Mouse (Mus musculus) CD4-positive, CD25-positive, alpha-beta regulatory T cell, adult 2 months (primary cell): ENCODE results near the gene Pip5k1b.

ENCODE experiments used
- DNase-seq: peaks from one replicate; pipeline ENCODE4 v3.0.0-alpha.2; 2012; ENCODE audit warnings: low read depth, low spot score

Pip5k1b gene

GRCm38 (mm10) chr19:24259390-24260351 is 296.0 kb downstream of the Pip5k1b start:
- no peak for DNase-seq

GRCm38 (mm10) chr19:24258368-24258767 is 297.3 kb downstream of the Pip5k1b start:
- DNase-seq: no peak

- DNase-seq: no peak
These were observed 297.7 kb downstream of the Pip5k1b start for GRCm38 (mm10) chr19:24257962-24258361.

GRCm38 (mm10) chr19:24253657-24254260 is 301.9 kb downstream of the Pip5k1b start:
- no peak for DNase-seq

- no peak for DNase-seq
These were observed 303.8 kb downstream of the Pip5k1b start for GRCm38 (mm10) chr19:24251869-24252268.
